Mouse (Mus musculus): ENCODE data around the gene Hbb-bh1.
"Not testable (repeated sequence)": the region's sequence is repeated elsewhere in the genome, so short reads cannot be mapped to it uniquely, and the experiment has no call there.

Hbb-bh1 gene

GRCm38 (mm10) chr7:103813152-103813551 lies 29.8 kb downstream of the Hbb-bh1 start:
- DNase-seq (ENCODE audit: extremely low spot score, low read depth, low spot score): not testable (repeated sequence)

GRCm38 (mm10) chr7:103812174-103812573 lies 30.8 kb downstream of the Hbb-bh1 start:
- no peak for DNase-seq (ENCODE audit: extremely low spot score, low read depth, low spot score)

DNA sequence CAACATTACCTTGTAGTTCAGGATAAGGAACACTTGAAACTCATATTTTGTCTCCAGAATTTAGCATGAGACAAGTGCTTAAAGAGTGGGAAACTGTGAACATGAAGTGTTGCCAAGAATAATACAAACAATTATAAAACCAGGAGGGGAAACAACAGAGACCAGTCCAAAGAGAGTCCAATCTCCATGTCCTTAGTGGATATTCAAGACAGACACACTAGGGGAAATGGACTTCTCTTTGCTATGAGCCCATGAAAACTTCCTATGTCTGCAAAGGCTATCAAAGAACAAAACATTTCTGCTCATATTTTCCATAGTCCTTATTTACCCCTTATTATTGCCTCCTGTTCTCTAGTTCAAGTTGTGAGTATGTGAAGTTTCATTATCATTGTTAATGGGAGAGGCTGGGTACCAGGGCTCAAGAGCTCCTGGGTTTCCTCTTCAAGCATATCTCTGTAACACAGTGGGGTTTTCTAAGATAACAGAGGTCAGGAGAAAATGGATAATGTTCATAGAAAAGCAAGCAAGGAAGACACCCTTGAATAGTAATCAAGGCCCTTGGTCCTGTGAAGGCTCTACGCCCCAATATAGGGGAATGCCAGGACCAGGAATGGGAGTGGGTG lies 31.6 kb downstream of the Hbb-bh1 start:
- DNase-seq (ENCODE audit: extremely low spot score, low read depth, low spot score): no peak

- DNase-seq (ENCODE audit: extremely low spot score, low read depth, low spot score): no peak
These were observed 32.2 kb downstream of the Hbb-bh1 start for GRCm38 (mm10) chr7:103810746-103811145.

DNA sequence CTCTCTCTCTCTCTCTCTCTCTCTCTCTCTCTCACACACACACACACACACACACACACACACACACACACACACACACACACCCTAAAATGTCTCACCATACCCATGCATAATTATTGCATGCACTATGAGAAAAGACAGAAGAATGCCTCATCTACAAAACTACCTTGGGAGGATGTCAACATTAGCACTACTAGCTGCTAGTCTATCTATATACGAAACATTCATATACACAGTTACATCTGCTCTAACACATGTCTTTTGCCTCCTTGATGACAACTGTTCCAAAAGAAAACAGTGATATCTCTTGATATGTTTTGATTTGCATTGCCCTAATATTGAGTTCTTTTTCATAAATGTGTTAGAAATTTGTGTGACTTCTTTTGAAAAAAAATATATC lies 32.7 kb downstream of the Hbb-bh1 start:
- no peak for DNase-seq (ENCODE audit: extremely low spot score, low read depth, low spot score)

GRCm38 (mm10) chr7:103809801-103810155 lies 33.2 kb downstream of the Hbb-bh1 start:
- no peak for DNase-seq (ENCODE audit: extremely low spot score, low read depth, low spot score)

GRCm38 (mm10) chr7:103808971-103809800 lies 33.8 kb downstream of the Hbb-bh1 start:
- no peak for DNase-seq (ENCODE audit: extremely low spot score, low read depth, low spot score)

- not testable (repeated sequence) for DNase-seq (ENCODE audit: extremely low spot score, low read depth, low spot score)
These were observed 34.8 kb downstream of the Hbb-bh1 start for GRCm38 (mm10) chr7:103808120-103808519.

DNA sequence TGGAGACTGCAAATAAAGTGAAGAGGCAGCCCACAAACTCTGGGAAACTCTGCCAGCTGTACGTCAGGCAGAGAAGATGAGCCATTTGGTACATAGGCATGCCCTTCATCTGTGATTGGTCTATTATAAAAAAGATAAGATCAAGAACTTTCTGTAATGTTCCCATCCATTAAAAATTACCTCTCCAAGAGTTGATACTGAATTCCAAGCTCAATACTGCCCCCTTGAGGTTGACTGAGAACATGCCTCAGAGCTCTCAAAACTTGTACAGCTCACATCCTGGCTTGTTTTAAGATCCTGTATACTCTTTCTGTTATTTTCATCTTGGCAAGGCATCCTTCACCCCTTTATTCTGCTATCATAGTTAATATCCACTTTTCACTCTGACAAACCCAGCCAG lies 36.1 kb downstream of the Hbb-bh1 start:
- DNase-seq (ENCODE audit: extremely low spot score, low read depth, low spot score): peak; percentile 30

DNA sequence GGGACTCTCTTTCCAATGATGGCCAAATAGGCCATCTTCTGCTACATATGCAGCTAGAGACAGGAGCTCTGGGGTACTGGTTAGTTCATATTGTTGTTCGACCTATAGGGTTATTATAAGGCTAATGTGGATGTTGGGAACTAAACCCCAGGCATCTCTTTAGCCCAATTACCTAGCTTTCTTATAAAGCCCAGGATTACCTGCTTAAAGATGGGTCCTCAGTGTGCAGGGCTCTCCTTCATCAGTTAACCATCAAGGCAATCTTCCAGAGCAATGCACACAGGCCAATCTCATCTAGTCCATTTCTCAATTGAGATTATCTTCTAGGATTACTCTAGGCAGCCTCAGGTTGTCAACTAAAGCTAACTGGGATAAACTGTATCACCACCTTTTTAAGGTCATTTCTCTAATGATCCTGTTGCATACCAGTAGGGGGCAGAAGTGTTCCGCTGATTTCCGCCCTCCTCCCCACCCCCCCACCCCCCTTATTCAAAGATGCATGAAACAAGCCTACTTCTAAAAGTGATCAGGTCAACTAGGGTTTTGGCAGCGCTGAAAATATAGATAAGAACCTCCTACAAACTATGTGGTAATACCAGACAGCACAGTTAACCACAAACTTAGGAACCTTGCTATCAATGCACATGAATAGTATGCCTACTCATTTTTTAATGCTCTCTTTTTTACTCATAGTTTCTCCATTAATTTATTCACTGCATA lies 50.1 kb downstream of the Hbb-bh1 start:
- no peak for DNase-seq (ENCODE audit: extremely low spot score, low read depth, low spot score)

DNA sequence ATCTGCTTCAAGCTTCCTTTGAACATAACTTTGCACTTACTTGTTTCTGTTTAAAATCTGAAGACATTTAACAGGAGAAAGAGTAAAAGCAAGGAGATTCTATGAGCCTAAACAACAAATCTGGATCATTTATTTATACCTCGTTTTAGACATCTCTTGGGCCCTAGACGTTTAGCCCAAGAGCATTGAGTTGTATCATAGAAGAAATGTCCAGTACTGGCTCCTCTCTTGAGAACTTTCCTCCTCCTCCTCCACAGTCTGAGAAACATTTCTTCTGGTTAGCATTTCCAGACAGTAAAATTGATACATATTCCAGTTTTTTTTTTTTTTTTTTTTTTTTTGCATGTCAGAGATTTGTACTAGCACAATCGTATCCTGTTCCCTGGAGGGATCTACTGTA lies 51.2 kb downstream of the Hbb-bh1 start, which contains the start of gene Olfr67:
Gene Olfr67, minus strand, starts transcription at position 101 of the 400 bp plus-strand sequence.
- DNase-seq (ENCODE audit: extremely low spot score, low read depth, low spot score): no peak

Data from hindlimb bud, embryonic 11.5 days (tissue).